Mouse (Mus musculus) stomach, postnatal 0 days (tissue): ENCODE measurements at regions not wholly inside any gene's neighbourhood (a gene's known extent, or its start where the extent isn't known, plus 50 kb on each side); places are given as distances from the start of the nearest gene placed in this dataset.

ENCODE experiments used
- ATAC-seq: fragments of 200-750 bp; cut with Nextera tagmentation; 2 replicates; pipeline ENCODE4 v1.8.0; 2017; ENCODE audit not compliant: low FRiP score, low TSS enrichment
- DNase-seq: peaks from one replicate; pipeline ENCODE4 v3.0.0-alpha.2; 2016; ENCODE audit warnings: low spot score
- H3K27ac ChIP-seq: fragments of 300-500 bp; sonication (generic); replicated peaks from 2 replicates; pipeline ENCODE4 v1.5.1; 2014; ENCODE audit warnings: mild to moderate bottlenecking, control low read depth
- H3K27me3 ChIP-seq: fragments of 300-500 bp; sonication (generic); 2 replicates; pipeline ENCODE4 v1.6.1; 2014; ENCODE audit warnings: low read length; ENCODE audit not compliant: control insufficient read depth, insufficient read depth
- H3K36me3 ChIP-seq: fragments of 300-500 bp; sonication (generic); 2 replicates; pipeline ENCODE4 v1.6.1; 2014; ENCODE audit warnings: low read length, mixed read lengths; ENCODE audit not compliant: control insufficient read depth, insufficient read depth
- H3K4me1 ChIP-seq: fragments of 300-500 bp; sonication (generic); replicated peaks from 2 replicates; pipeline ENCODE4 v1.6.1; 2014; ENCODE audit warnings: antibody characterized with exemption; ENCODE audit not compliant: control insufficient read depth, insufficient read depth
- H3K4me2 ChIP-seq: fragments of 300-500 bp; sonication (generic); replicated peaks from 2 replicates; pipeline ENCODE4 v1.6.1; 2014; ENCODE audit warnings: low read depth, mild to moderate bottlenecking, control low read depth, moderate library complexity
- H3K4me3 ChIP-seq: fragments of 300-500 bp; sonication (generic); 2 replicates; pipeline ENCODE4 v1.5.1; 2014; ENCODE audit warnings: low read depth, low read length, control low read depth
- H3K9ac ChIP-seq: fragments of 300-500 bp; sonication (generic); 2 replicates; pipeline ENCODE4 v1.6.1; 2014; ENCODE audit warnings: mild to moderate bottlenecking, low read length, control low read depth, mixed read lengths
- H3K9me3 ChIP-seq: fragments of 300-500 bp; sonication (generic); 2 replicates; pipeline ENCODE4 v1.6.1; 2016; ENCODE audit warnings: low read length; ENCODE audit not compliant: control insufficient read depth
- CTCF ChIP-seq: IDR thresholded peaks from 2 replicates; pipeline ENCODE4 v1.5.1; 2016; ENCODE audit warnings: antibody characterized with exemption, low read depth, mild to moderate bottlenecking, moderate library complexity
- EP300 ChIP-seq: optimal IDR thresholded peaks from 2 replicates; pipeline ENCODE3; 2016; ENCODE audit warnings: antibody characterized with exemption
- WGBS: fragments of 180-500 bp; shearing (Covaris S2); extraction: QIAGEN DNeasy Blood & Tissue Kit; methylation state at CpG from one replicate; pipeline ENCODE4 v1.1.7; 2014; 5-methylcytosine and 5-hydroxymethylcytosine counted together

GRCm38 (mm10) chr2:174858011-174858834 is 97.8 kb downstream of the Edn3 start:
- TF ChIP-seq EP300 (no peak), CTCF (peak; percentile 86)
- Histone ChIP-seq H3K4me1 (peaks cover 5% of the 10 kb centered on the region; the same call in 1 of the 2 replicates), H3K27ac (peak overlapping the region; percentile 83), H3K9me3 (no peaks in the 10 kb centered on the region), H3K9ac (0 out of 2 replicates have a peak overlapping the region, but pooled peaks have one; percentile 2), H3K36me3 (no peaks in the 10 kb centered on the region), H3K27me3 (no peaks in the 10 kb centered on the region), H3K4me3 (no peak overlapping the region), H3K4me2 (no peak overlapping the region; the same call in 1 of the 2 replicates)
- peak; percentile 72 for DNase-seq
- WGBS = 16% methylated on average over 15 of the region's 15 CpGs
- peak; percentile 68 for ATAC-seq

GRCm38 (mm10) chr2:174858835-174859215 is 98.4 kb downstream of the Edn3 start:
- Histone ChIP-seq H3K36me3 (no peaks in the 10 kb centered on the region), H3K27me3 (no peaks in the 10 kb centered on the region), H3K4me3 (no peak overlapping the region), H3K9ac (no peak overlapping the region), H3K9me3 (no peaks in the 10 kb centered on the region), H3K4me1 (peaks cover 5% of the 10 kb centered on the region; the same call in 1 of the 2 replicates), H3K27ac (peak overlapping the region; percentile 83), H3K4me2 (no peak overlapping the region; the same call in 1 of the 2 replicates)
- no peak for DNase-seq
- ATAC-seq = no peak
- WGBS = 18% methylated on average over 2 of the region's 2 CpGs
- no peak for TF ChIP-seq EP300
- no peak for TF ChIP-seq CTCF

- DNase-seq (peak; percentile 20), ATAC-seq (no peak)
- WGBS = 46% methylated on average over 7 of the region's 7 CpGs
- Histone ChIP-seq H3K4me3 (no peak overlapping the region), H3K36me3 (no peaks in the 10 kb centered on the region), H3K9me3 (no peaks in the 10 kb centered on the region), H3K4me2 (no peak overlapping the region), H3K4me1 (peaks cover 5% of the 10 kb centered on the region; the same call in 1 of the 2 replicates), H3K27ac (peak overlapping the region; percentile 83), H3K27me3 (no peaks in the 10 kb centered on the region), H3K9ac (no peak overlapping the region)
- no peak for TF ChIP-seq EP300
- peak; percentile 76 for TF ChIP-seq CTCF
These were observed 99.1 kb downstream of the Edn3 start for GRCm38 (mm10) chr2:174859533-174859932.

GRCm38 (mm10) chr2:174864657-174865056 is 104.2 kb downstream of the Edn3 start:
- WGBS = 59% methylated on average over 3 of the region's 3 CpGs
- no peak for ATAC-seq

GRCm38 (mm10) chr2:174866546-174866945 is 106.1 kb downstream of the Edn3 start:
- Histone ChIP-seq H3K36me3 (no peaks in the 10 kb centered on the region), H3K9me3 (no peaks in the 10 kb centered on the region), H3K4me2 (no peak overlapping the region), H3K27me3 (no peaks in the 10 kb centered on the region), H3K4me3 (no peak overlapping the region), H3K27ac (peak overlapping the region; percentile 65; the same call in 1 of the 2 replicates), H3K4me1 (no peaks in the 10 kb centered on the region; the same call in 1 of the 2 replicates), H3K9ac (no peak overlapping the region)
- TF ChIP-seq CTCF (no peak), EP300 (no peak)
- DNase-seq = no peak
- no peak for ATAC-seq
- 45% methylated on average over 8 of the region's 8 CpGs for WGBS

More at GRCm38 (mm10) chr2:174864657-174865056, 104.2 kb downstream of the Edn3 start:
- no peak overlapping the region for H3K4me3 ChIP-seq
- H3K27ac ChIP-seq = peak overlapping the region; percentile 67
- H3K9me3 ChIP-seq = no peaks in the 10 kb centered on the region
- no peaks in the 10 kb centered on the region for H3K36me3 ChIP-seq
- TF ChIP-seq EP300 = no peak
- no peak for TF ChIP-seq CTCF
- H3K27me3 ChIP-seq = no peaks in the 10 kb centered on the region
- no peak overlapping the region for H3K4me2 ChIP-seq
- H3K4me1 ChIP-seq = no peaks in the 10 kb centered on the region; the same call in 1 of the 2 replicates
- DNase-seq = no peak
- no peak overlapping the region for H3K9ac ChIP-seq

- TF ChIP-seq EP300 = no peak
- TF ChIP-seq CTCF = no peak
- 49% methylated on average over 5 of the region's 5 CpGs for WGBS
- DNase-seq (no peak), ATAC-seq (no peak)
- Histone ChIP-seq H3K4me1 (no peaks in the 10 kb centered on the region; the same call in 1 of the 2 replicates), H3K4me3 (no peak overlapping the region), H3K27me3 (no peaks in the 10 kb centered on the region), H3K9me3 (no peaks in the 10 kb centered on the region), H3K36me3 (no peaks in the 10 kb centered on the region), H3K4me2 (no peak overlapping the region), H3K9ac (no peak overlapping the region), H3K27ac (no peak overlapping the region)
These were observed 107.0 kb downstream of the Edn3 start for GRCm38 (mm10) chr2:174867397-174867796.
